Mouse (Mus musculus) left cerebral cortex, adult 9 months (tissue): Measurements from ENCODE around the gene Apbb2.
"Not testable (repeated sequence)": the region's sequence is repeated elsewhere in the genome, so short reads cannot be mapped to it uniquely, and the experiment has no call there.

ENCODE experiments used
- DNase-seq, 2 experiments: peaks; one replicate each; pipeline ENCODE4 v3.0.0; 2022; ENCODE audit warnings: low spot score in 2 of 2

Apbb2 gene

GRCm38 (mm10) chr5:66300576-66300975 is 318.0 kb downstream of the Apbb2 start:
- no peak for DNase-seq

- DNase-seq = no peak
These were observed 319.7 kb downstream of the Apbb2 start for GRCm38 (mm10) chr5:66298856-66299255.

GRCm38 (mm10) chr5:66296116-66296515 is 322.5 kb downstream of the Apbb2 start:
- no peak for DNase-seq

GRCm38 (mm10) chr5:66294952-66295351 is 323.6 kb downstream of the Apbb2 start:
- no peak for DNase-seq

- DNase-seq = no peak
These were observed 324.4 kb downstream of the Apbb2 start for GRCm38 (mm10) chr5:66294106-66294625.

- DNase-seq = no peak
These were observed 337.8 kb downstream of the Apbb2 start for GRCm38 (mm10) chr5:66280742-66281141.

- DNase-seq = no peak
These were observed 338.9 kb downstream of the Apbb2 start for GRCm38 (mm10) chr5:66279650-66280049.

GRCm38 (mm10) chr5:66274417-66274816 is 344.2 kb downstream of the Apbb2 start:
- DNase-seq = no peak

- peak in 1 of 2 experiments; percentile 14 for DNase-seq
These were observed 347.4 kb downstream of the Apbb2 start for GRCm38 (mm10) chr5:66271141-66271540.

- no peak for DNase-seq
These were observed 349.0 kb downstream of the Apbb2 start for GRCm38 (mm10) chr5:66269616-66270015.

GRCm38 (mm10) chr5:66263398-66263797 is 355.2 kb downstream of the Apbb2 start:
- DNase-seq = peak in 1 of 2 experiments; percentile 35

GRCm38 (mm10) chr5:66262475-66262874 is 356.1 kb downstream of the Apbb2 start:
- no peak for DNase-seq

GRCm38 (mm10) chr5:66259756-66260448 is 358.7 kb downstream of the Apbb2 start, which contains the start of gene Nsun7:
TSS of gene Nsun7 (plus strand) at chr5:66259897.
- DNase-seq = peak; percentile 42 to 79

- DNase-seq = not testable (repeated sequence)
These were observed 359.2 kb downstream of the Apbb2 start for GRCm38 (mm10) chr5:66259431-66259755.

- DNase-seq = no peak
These were observed 359.6 kb downstream of the Apbb2 start for GRCm38 (mm10) chr5:66259000-66259399.

GRCm38 (mm10) chr5:66255044-66255443 is 363.5 kb downstream of the Apbb2 start:
- DNase-seq = no peak

- DNase-seq = no peak
These were observed 365.4 kb downstream of the Apbb2 start for GRCm38 (mm10) chr5:66253219-66253618.
